Mouse (Mus musculus): Measurements from ENCODE around the gene Rnf103. TPM values are rescaled to one million over a fixed set of nuclear protein-coding genes. Genes with fewer than 3 reads are reported as not detected.

The Rnf103 gene
- polyA plus RNA-seq, 1 experiment from 2014 or later: 13.6 TPM

DNA sequence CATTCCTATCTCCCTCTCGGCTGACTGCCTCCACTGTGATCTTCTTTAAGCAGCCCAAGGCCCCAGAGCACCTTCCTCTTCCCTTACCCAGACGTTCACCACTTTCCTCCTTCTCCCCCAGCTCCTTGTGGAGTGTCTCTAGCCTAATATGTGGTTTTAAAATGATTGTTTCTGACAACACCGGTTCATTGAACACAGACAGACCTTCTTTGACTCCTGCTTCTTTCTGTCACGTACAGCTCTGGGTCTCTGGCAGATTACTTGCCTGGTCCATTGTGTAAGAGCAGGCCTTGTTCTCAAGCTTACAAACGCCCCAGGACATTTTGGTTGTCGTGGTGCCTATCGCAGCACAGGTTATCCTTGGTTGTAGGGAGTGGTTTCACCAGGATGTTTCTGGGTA, 12.6 kb upstream of the Rnf103 start:
- H3K36me3 ChIP-seq (ENCODE audit: control insufficient read depth, insufficient read depth, low read length): no peaks in the 10 kb centered on the region
- H3K9ac ChIP-seq (ENCODE audit: low read depth, low read length): no peak overlapping the region
- no peaks in the 10 kb centered on the region for H3K27me3 ChIP-seq (replicated peaks; ENCODE audit: control insufficient read depth, insufficient read depth, low read length)
- H3K4me1 ChIP-seq (replicated peaks; ENCODE audit: control insufficient read depth, insufficient read depth, low read length): no peaks in the 10 kb centered on the region; the same call in 1 of the 2 replicates
- no peak for DNase-seq (ENCODE audit: low spot score)
- no peak overlapping the region for H3K4me2 ChIP-seq
- no peaks in the 10 kb centered on the region for H3K9me3 ChIP-seq (ENCODE audit: control insufficient read depth, low read length)
- ATAC-seq (replicated peaks; ENCODE audit: low FRiP score): no peak
- 74% methylated on average over 7 of the region's 7 CpGs for WGBS
- no peak overlapping the region for H3K4me3 ChIP-seq (ENCODE audit: low read depth, low read length)
- H3K27ac ChIP-seq (ENCODE audit: low read depth, low read length): no peak overlapping the region

DNA sequence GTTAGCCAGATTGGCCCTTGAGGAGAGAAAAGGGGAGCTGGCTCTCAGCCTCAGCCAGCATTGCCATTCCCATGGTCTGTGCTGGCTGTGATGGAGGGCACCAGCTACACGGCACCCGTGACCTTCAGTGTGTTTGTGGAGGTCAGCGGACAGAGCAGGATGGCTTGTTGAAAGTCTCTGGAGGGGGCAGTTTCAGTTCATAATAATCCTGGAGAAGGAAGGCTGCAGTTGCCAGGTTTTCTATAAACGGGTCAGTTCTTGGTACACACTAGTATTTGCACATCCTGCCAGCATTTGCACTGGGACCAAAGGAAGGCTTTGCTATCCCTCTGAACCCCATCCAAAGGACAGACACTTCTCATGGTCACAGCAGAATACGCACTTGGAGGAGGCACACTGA, 8.4 kb upstream of the Rnf103 start:
- DNase-seq (ENCODE audit: low spot score) (no peak), ATAC-seq (replicated peaks; ENCODE audit: low FRiP score) (no peak)
- H3K9me3 ChIP-seq (ENCODE audit: control insufficient read depth, low read length): no peaks in the 10 kb centered on the region
- H3K27ac ChIP-seq (ENCODE audit: low read depth, low read length): no peak overlapping the region; the same call in 1 of the 2 replicates
- H3K4me1 ChIP-seq (replicated peaks; ENCODE audit: control insufficient read depth, insufficient read depth, low read length): no peaks in the 10 kb centered on the region; the same call in 1 of the 2 replicates
- H3K4me2 ChIP-seq: no peak overlapping the region
- no peak overlapping the region for H3K9ac ChIP-seq (ENCODE audit: low read depth, low read length)
- H3K36me3 ChIP-seq (ENCODE audit: control insufficient read depth, insufficient read depth, low read length): no peaks in the 10 kb centered on the region
- no peak overlapping the region for H3K4me3 ChIP-seq (ENCODE audit: low read depth, low read length)
- H3K27me3 ChIP-seq (replicated peaks; ENCODE audit: control insufficient read depth, insufficient read depth, low read length): no peaks in the 10 kb centered on the region
- WGBS: 83% methylated on average over 5 of the region's 5 CpGs

DNA sequence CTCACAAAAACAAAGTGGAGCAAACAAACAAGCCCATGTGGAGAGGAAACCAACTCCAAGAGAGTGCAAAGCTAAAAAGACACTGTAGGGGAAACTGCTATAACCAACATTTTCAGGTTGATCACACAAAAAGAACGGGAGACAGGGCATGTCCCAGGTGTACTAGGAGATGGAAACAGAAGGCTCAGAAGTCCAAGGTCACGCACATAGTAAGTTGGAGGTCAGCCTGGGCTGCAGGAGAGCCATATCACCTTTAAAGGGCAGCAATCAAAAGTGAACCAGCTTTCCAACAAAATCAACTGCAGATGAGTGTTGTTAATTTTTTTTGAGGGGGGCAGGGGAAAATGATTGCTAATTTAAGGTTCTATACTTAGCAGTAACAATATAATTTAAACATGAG, 7.5 kb upstream of the Rnf103 start:
- H3K9me3 ChIP-seq (ENCODE audit: control insufficient read depth, low read length): no peaks in the 10 kb centered on the region
- WGBS: 65% methylated on average over 2 of the region's 2 CpGs
- H3K27ac ChIP-seq (ENCODE audit: low read depth, low read length): no peak overlapping the region
- DNase-seq (ENCODE audit: low spot score) (no peak), ATAC-seq (replicated peaks; ENCODE audit: low FRiP score) (no peak)
- no peak overlapping the region for H3K4me3 ChIP-seq (ENCODE audit: low read depth, low read length)
- no peaks in the 10 kb centered on the region for H3K27me3 ChIP-seq (replicated peaks; ENCODE audit: control insufficient read depth, insufficient read depth, low read length)
- H3K4me2 ChIP-seq: no peak overlapping the region
- H3K4me1 ChIP-seq (replicated peaks; ENCODE audit: control insufficient read depth, insufficient read depth, low read length): no peaks in the 10 kb centered on the region
- H3K36me3 ChIP-seq (ENCODE audit: control insufficient read depth, insufficient read depth, low read length): no peaks in the 10 kb centered on the region
- no peak overlapping the region for H3K9ac ChIP-seq (ENCODE audit: low read depth, low read length)

DNA sequence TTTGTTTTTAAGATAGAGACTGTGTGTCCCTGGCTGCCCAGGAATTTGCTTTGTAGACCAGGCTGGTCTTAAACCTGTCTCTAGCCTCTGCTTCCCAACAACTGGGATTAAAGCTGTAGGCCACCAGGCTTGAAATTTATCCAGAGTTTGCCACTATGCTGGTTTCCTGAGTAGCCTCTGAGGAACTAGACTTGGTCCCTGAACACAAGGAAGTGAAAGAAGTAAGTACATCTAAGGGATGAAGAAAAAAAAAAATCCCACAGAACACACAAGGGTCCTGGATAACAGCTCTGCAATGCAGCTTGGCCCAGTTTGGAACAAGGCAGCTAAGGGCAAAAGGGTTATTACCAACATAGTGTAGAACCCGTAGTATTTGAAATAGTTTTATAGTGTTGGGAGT, 6.8 kb upstream of the Rnf103 start:
- WGBS: 78% methylated on average over 1 of the region's 1 CpGs
- ATAC-seq (replicated peaks; ENCODE audit: low FRiP score): no peak

DNA sequence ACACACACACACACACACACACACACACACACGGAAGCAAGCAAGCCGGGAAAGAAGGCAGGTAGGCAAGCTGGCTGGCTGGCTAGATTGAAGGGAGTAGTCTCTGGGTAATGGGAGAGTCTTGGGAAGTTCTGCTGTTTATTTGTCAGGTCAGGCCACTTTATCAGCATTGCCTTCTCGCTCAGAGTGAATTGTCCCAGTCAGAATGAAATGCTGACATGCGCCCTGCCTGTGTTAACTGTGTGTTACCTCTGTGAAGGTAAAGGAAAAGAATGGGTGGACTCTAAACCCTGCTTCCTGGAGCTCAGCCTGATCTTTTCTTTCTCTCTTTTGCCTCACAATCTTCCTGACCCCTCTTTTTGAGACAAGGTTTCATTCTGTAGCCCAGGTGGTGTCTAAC, 5.7 kb upstream of the Rnf103 start:
- no peaks in the 10 kb centered on the region for H3K36me3 ChIP-seq (ENCODE audit: control insufficient read depth, insufficient read depth, low read length)
- DNase-seq (ENCODE audit: low spot score): no peak
- H3K4me3 ChIP-seq (ENCODE audit: low read depth, low read length): no peak overlapping the region
- 36% methylated on average over 4 of the region's 4 CpGs for WGBS
- no peak for ATAC-seq (replicated peaks; ENCODE audit: low FRiP score)
- no peak overlapping the region for H3K9ac ChIP-seq (ENCODE audit: low read depth, low read length)
- peak overlapping the region; percentile 27 for H3K4me2 ChIP-seq
- no peaks in the 10 kb centered on the region for H3K9me3 ChIP-seq (ENCODE audit: control insufficient read depth, low read length)
- H3K27me3 ChIP-seq (replicated peaks; ENCODE audit: control insufficient read depth, insufficient read depth, low read length): no peaks in the 10 kb centered on the region
- 0 out of 2 replicates have a peak overlapping the region, but pooled peaks have one; percentile 32 for H3K27ac ChIP-seq (ENCODE audit: low read depth, low read length)
- no peaks in the 10 kb centered on the region for H3K4me1 ChIP-seq (replicated peaks; ENCODE audit: control insufficient read depth, insufficient read depth, low read length)

More for the DNA sequence above, 6.8 kb upstream of the Rnf103 start:
- H3K27me3 ChIP-seq (replicated peaks; ENCODE audit: control insufficient read depth, insufficient read depth, low read length): no peaks in the 10 kb centered on the region
- H3K9me3 ChIP-seq (ENCODE audit: control insufficient read depth, low read length): no peaks in the 10 kb centered on the region
- no peak overlapping the region for H3K9ac ChIP-seq (ENCODE audit: low read depth, low read length)
- H3K4me1 ChIP-seq (replicated peaks; ENCODE audit: control insufficient read depth, insufficient read depth, low read length): no peaks in the 10 kb centered on the region
- H3K4me3 ChIP-seq (ENCODE audit: low read depth, low read length): no peak overlapping the region
- no peak overlapping the region for H3K27ac ChIP-seq (ENCODE audit: low read depth, low read length)
- no peaks in the 10 kb centered on the region for H3K36me3 ChIP-seq (ENCODE audit: control insufficient read depth, insufficient read depth, low read length)
- H3K4me2 ChIP-seq: no peak overlapping the region
- DNase-seq (ENCODE audit: low spot score): no peak

DNA sequence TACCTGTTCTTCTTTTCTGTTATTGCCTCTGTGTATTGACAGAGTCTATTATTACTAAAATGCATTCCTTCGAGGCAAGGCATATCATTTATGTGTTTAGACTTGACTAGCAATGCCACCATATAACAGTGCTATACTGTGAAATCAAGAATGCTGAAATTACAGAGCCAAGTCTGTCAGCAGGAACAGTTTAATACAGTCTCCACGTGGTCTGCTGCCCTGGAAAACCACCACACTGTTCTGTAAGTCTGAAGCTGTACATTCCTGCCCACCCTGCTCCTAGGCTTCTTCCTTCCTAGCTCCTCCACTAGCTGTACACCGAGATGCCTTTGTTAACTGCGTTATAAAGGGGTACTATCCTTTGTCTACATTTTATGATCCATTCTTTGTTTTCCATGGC, 1.6 kb upstream of the Rnf103 start:
- DNase-seq (ENCODE audit: low spot score): no peak
- Histone ChIP-seq H3K36me3 (ENCODE audit: control insufficient read depth, insufficient read depth, low read length) (no peaks in the 10 kb centered on the region), H3K27me3 (replicated peaks; ENCODE audit: control insufficient read depth, insufficient read depth, low read length) (no peaks in the 10 kb centered on the region), H3K4me1 (replicated peaks; ENCODE audit: control insufficient read depth, insufficient read depth, low read length) (peaks cover 13% of the 10 kb centered on the region), H3K4me3 (ENCODE audit: low read depth, low read length) (no peak overlapping the region), H3K9me3 (ENCODE audit: control insufficient read depth, low read length) (no peaks in the 10 kb centered on the region), H3K27ac (ENCODE audit: low read depth, low read length) (peak overlapping the region; percentile 40; the same call in 1 of the 2 replicates), H3K4me2 (no peak overlapping the region), H3K9ac (ENCODE audit: low read depth, low read length) (no peak overlapping the region)
- 66% methylated on average over 4 of the region's 4 CpGs for WGBS
- ATAC-seq (replicated peaks; ENCODE audit: low FRiP score): no peak

DNA sequence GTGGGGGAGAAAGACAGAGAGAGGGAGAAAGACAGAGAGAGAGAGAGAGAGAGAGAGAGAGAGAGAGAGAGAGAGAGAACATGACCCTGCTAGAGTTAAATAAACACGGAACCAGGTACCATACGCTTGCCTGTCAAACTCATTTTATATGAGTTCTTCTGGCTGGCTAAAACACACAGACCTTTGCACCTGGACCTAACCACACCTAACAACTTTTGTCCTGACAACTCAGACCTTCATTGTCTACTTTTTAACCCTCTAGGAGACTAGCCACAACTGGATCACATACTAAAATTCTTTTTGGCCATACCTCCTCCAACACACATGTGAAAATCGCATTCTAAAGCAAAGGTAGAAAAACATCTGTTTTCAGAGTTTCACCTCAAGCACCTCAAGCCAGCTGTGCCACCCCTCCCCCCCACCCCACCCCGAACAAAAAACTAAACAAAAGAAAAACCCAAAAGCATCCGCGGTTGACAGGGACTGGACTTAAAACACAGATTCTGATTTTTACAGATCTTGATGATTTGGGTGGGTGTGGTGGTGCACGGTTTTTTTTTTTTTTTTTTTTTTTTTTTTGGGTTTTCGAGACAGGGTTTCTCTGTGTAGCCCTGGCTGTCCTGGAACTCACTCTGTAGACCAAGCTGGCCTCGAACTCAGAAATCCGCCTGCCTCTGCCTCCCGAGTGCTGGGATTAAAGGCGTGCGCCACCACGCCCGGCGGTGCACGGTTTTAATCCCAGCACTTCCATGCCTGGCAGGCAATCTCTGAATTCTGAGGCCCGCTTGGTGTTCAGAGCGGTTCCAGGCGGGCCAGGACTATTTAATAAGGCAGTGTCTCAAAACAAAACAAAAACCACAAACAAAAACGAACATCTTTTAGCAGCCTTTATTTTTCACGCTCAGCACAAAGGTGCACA, 679 bp upstream of the Rnf103 start:
- DNase-seq (ENCODE audit: low spot score) (no peak), ATAC-seq (replicated peaks; ENCODE audit: low FRiP score) (no peak)
- Histone ChIP-seq H3K4me3 (ENCODE audit: low read depth, low read length) (peak overlapping the region; percentile 84), H3K4me1 (replicated peaks; ENCODE audit: control insufficient read depth, insufficient read depth, low read length) (peaks cover 13% of the 10 kb centered on the region), H3K36me3 (ENCODE audit: control insufficient read depth, insufficient read depth, low read length) (no peaks in the 10 kb centered on the region; the same call in 1 of the 2 replicates), H3K4me2 (peak overlapping the region; percentile 92), H3K9ac (ENCODE audit: low read depth, low read length) (peak overlapping the region; percentile 92), H3K27ac (ENCODE audit: low read depth, low read length) (peak overlapping the region; percentile 93), H3K27me3 (replicated peaks; ENCODE audit: control insufficient read depth, insufficient read depth, low read length) (no peaks in the 10 kb centered on the region), H3K9me3 (ENCODE audit: control insufficient read depth, low read length) (no peaks in the 10 kb centered on the region)
- 20% methylated on average over 20 of the region's 22 CpGs for WGBS

DNA sequence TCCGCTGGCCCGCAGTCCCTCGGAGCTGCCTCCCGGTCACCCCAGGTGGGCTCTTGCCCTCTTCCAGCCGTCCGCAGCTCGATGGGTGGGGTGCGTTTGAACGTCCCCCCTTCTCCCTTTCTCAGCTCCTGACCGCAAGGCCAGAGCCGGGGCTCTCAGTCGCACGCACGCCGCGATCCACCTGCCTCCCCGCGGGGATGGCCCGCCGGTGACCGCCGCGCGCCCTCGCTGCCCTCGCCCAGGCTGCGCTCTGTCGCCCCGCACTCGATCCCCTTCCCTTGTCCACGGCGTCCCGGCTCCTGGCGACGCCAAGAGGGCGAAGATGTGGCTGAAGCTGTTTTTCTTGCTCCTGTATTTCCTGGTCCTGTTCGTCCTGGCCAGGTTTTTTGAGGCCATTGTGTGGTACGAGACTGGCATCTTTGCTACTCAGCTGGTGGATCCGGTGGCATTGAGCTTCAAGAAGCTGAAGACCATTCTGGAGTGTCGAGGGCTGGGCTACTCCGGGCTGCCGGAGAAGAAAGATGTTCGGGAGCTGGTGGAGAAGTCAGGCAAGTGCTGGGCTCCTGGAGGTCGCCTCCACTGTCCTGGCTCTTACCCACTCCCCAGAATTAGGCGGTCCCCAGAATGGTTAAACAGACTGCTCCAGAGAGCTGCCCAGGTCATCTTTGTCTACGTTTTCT, 787 bp downstream of the Rnf103 start:
- no peaks in the 10 kb centered on the region for H3K9me3 ChIP-seq (ENCODE audit: control insufficient read depth, low read length)
- H3K36me3 ChIP-seq (ENCODE audit: control insufficient read depth, insufficient read depth, low read length): no peaks in the 10 kb centered on the region; the same call in 1 of the 2 replicates
- ATAC-seq (replicated peaks; ENCODE audit: low FRiP score) (peak; percentile 40), DNase-seq (ENCODE audit: low spot score) (peak; percentile 79)
- no peaks in the 10 kb centered on the region for H3K27me3 ChIP-seq (replicated peaks; ENCODE audit: control insufficient read depth, insufficient read depth, low read length)
- under 1% methylated on average over 46 of the region's 46 CpGs for WGBS
- peak overlapping the region; percentile 93 for H3K27ac ChIP-seq (ENCODE audit: low read depth, low read length)
- H3K4me2 ChIP-seq: peak overlapping the region; percentile 92
- H3K4me1 ChIP-seq (replicated peaks; ENCODE audit: control insufficient read depth, insufficient read depth, low read length): peaks cover 13% of the 10 kb centered on the region
- H3K4me3 ChIP-seq (ENCODE audit: low read depth, low read length): peak overlapping the region; percentile 84
- H3K9ac ChIP-seq (ENCODE audit: low read depth, low read length): peak overlapping the region; percentile 92

Data from liver, embryonic 11.5 days (tissue).